Mouse (Mus musculus): ENCODE measurements around the gene Trit1.
"Not testable (repeated sequence)": the region's sequence is repeated elsewhere in the genome, so short reads cannot be mapped to it uniquely, and the experiment has no call there.

The Trit1 gene

GRCm38 (mm10) chr4:123016451-123016957 lies at the start of gene Trit1:
TSS of gene Trit1 (plus strand) at chr4:123016597.
- peak; percentile 96 for DNase-seq (ENCODE audit: extremely low spot score)

GRCm38 (mm10) chr4:122968106-122968505 lies 48.3 kb upstream of the Trit1 start:
- no peak for DNase-seq (ENCODE audit: extremely low spot score)

- no peak for DNase-seq (ENCODE audit: extremely low spot score)
These were observed 45.2 kb upstream of the Trit1 start for GRCm38 (mm10) chr4:122971191-122971590.

- DNase-seq (ENCODE audit: extremely low spot score) = no peak
These were observed 44.8 kb upstream of the Trit1 start for GRCm38 (mm10) chr4:122971646-122972045.

GRCm38 (mm10) chr4:122972056-122972455 lies 44.3 kb upstream of the Trit1 start:
- no peak for DNase-seq (ENCODE audit: extremely low spot score)

- DNase-seq (ENCODE audit: extremely low spot score) = no peak
These were observed 41.3 kb upstream of the Trit1 start for GRCm38 (mm10) chr4:122974976-122975520.

GRCm38 (mm10) chr4:122976885-122977284 lies 39.5 kb upstream of the Trit1 start:
- DNase-seq (ENCODE audit: extremely low spot score) = no peak

GRCm38 (mm10) chr4:122978850-122979249 lies 37.5 kb upstream of the Trit1 start:
- no peak for DNase-seq (ENCODE audit: extremely low spot score)

- no peak for DNase-seq (ENCODE audit: extremely low spot score)
These were observed 36.6 kb upstream of the Trit1 start for GRCm38 (mm10) chr4:122979826-122980225.

GRCm38 (mm10) chr4:122980684-122981083 lies 35.7 kb upstream of the Trit1 start:
- no peak for DNase-seq (ENCODE audit: extremely low spot score)

- no peak for DNase-seq (ENCODE audit: extremely low spot score)
These were observed 35.2 kb upstream of the Trit1 start for GRCm38 (mm10) chr4:122981238-122981637.

GRCm38 (mm10) chr4:122981930-122982329 lies 34.5 kb upstream of the Trit1 start:
- DNase-seq (ENCODE audit: extremely low spot score) = no peak

GRCm38 (mm10) chr4:122982537-122982936 lies 33.9 kb upstream of the Trit1 start:
- no peak for DNase-seq (ENCODE audit: extremely low spot score)

GRCm38 (mm10) chr4:122983486-122984261 lies 32.7 kb upstream of the Trit1 start:
- DNase-seq (ENCODE audit: extremely low spot score) = no peak

- peak; percentile 55 for DNase-seq (ENCODE audit: extremely low spot score)
These were observed 31.3 kb upstream of the Trit1 start for GRCm38 (mm10) chr4:122985110-122985509.

GRCm38 (mm10) chr4:122987421-122987820 lies 29.0 kb upstream of the Trit1 start:
- no peak for DNase-seq (ENCODE audit: extremely low spot score)

- not testable (repeated sequence) for DNase-seq (ENCODE audit: extremely low spot score)
These were observed 28.4 kb upstream of the Trit1 start for GRCm38 (mm10) chr4:122988004-122988403.

GRCm38 (mm10) chr4:122991177-122991576 lies 25.2 kb upstream of the Trit1 start:
- DNase-seq (ENCODE audit: extremely low spot score) = no peak

- DNase-seq (ENCODE audit: extremely low spot score) = no peak
These were observed 24.1 kb upstream of the Trit1 start for GRCm38 (mm10) chr4:122992276-122992675.

GRCm38 (mm10) chr4:122995404-122996220 lies 20.8 kb upstream of the Trit1 start, which contains the start of gene Mycl:
TSS of gene Mycl (plus strand) at chr4:122995652.
- peak; percentile 90 for DNase-seq (ENCODE audit: extremely low spot score)

GRCm38 (mm10) chr4:122996221-122996617 lies 20.2 kb upstream of the Trit1 start:
- DNase-seq (ENCODE audit: extremely low spot score) = no peak
